Mouse (Mus musculus) monocyte, adult 2 months (primary cell): ENCODE data around the gene 1700010I14Rik.

Experiments
- DNase-seq, 2 experiments: peaks; one replicate each; pipeline ENCODE4 v3.0.0; 2022; ENCODE audit warnings: low spot score in 2 of 2, low read depth in 1 of 2

The 1700010I14Rik gene

GRCm38 (mm10) chr17:9023198-9023942, 35.2 kb downstream of the 1700010I14Rik start:
- no peak for DNase-seq

- DNase-seq: no peak
Observed at GRCm38 (mm10) chr17:9030181-9030580, 42.0 kb downstream of the 1700010I14Rik start.

- DNase-seq: peak in 1 of 2 experiments; percentile 16
Observed at GRCm38 (mm10) chr17:9031241-9032141, 43.4 kb downstream of the 1700010I14Rik start.

GRCm38 (mm10) chr17:9032362-9033044, 44.4 kb downstream of the 1700010I14Rik start:
- DNase-seq: no peak

- DNase-seq: no peak
Observed at GRCm38 (mm10) chr17:9033511-9033910, 45.4 kb downstream of the 1700010I14Rik start.

GRCm38 (mm10) chr17:9035561-9036348, 47.6 kb downstream of the 1700010I14Rik start:
- no peak for DNase-seq

GRCm38 (mm10) chr17:9042723-9043122, 54.6 kb downstream of the 1700010I14Rik start:
- no peak for DNase-seq

GRCm38 (mm10) chr17:9052441-9052980, 64.4 kb downstream of the 1700010I14Rik start:
- DNase-seq: no peak

GRCm38 (mm10) chr17:9059360-9059932, 71.3 kb downstream of the 1700010I14Rik start:
- DNase-seq: no peak
